Mouse (Mus musculus): ENCODE results near the gene Ncoa3. TPM values are rescaled to one million over a fixed set of nuclear protein-coding genes. Genes with fewer than 3 reads are reported as not detected.
A peak's percentile ranks its signal among the peaks of the same experiment; 100 is the strongest.

Ncoa3 gene
- polyA plus RNA-seq, 1 experiment from 2014 or later = 14.6 TPM

- H3K27ac ChIP-seq = peak overlapping the region; percentile 63
- 0 out of 2 replicates have a peak overlapping the region, but pooled peaks have one; percentile 31 for H3K9ac ChIP-seq (ENCODE audit: low read depth, low read length)
- ATAC-seq (replicated peaks; ENCODE audit: low FRiP score, low read depth) = no peak
- no peaks in the 10 kb centered on the region for H3K27me3 ChIP-seq (ENCODE audit: insufficient read depth, low read length)
- WGBS = 37% methylated on average over 4 of the region's 4 CpGs
- no peaks in the 10 kb centered on the region for H3K9me3 ChIP-seq (replicated peaks; ENCODE audit: low read length)
- TF ChIP-seq CTCF (IDR thresholded peaks at IDR 0.05; ENCODE audit: low read depth) = no peak
- no peaks in the 10 kb centered on the region for H3K36me3 ChIP-seq (ENCODE audit: insufficient read depth, low read length)
- no peak overlapping the region for H3K4me3 ChIP-seq (replicated peaks; ENCODE audit: low read depth, low read length)
- DNase-seq (ENCODE audit: low spot score) = no peak
- no peak overlapping the region for H3K4me2 ChIP-seq (ENCODE audit: low read length)
- H3K4me1 ChIP-seq (replicated peaks; ENCODE audit: insufficient read depth, low read length) = peaks cover 16% of the 10 kb centered on the region
These were observed 6.5 kb downstream of the Ncoa3 start for GRCm38 (mm10) chr2:165998969-165999368.

GRCm38 (mm10) chr2:165999790-166000189 lies 7.4 kb downstream of the Ncoa3 start:
- Histone ChIP-seq H3K4me1 (replicated peaks; ENCODE audit: insufficient read depth, low read length) (peaks cover 16% of the 10 kb centered on the region), H3K4me3 (replicated peaks; ENCODE audit: low read depth, low read length) (no peak overlapping the region), H3K4me2 (ENCODE audit: low read length) (0 out of 2 replicates have a peak overlapping the region, but pooled peaks have one; percentile 3), H3K27me3 (ENCODE audit: insufficient read depth, low read length) (no peaks in the 10 kb centered on the region), H3K9ac (ENCODE audit: low read depth, low read length) (no peak overlapping the region), H3K9me3 (replicated peaks; ENCODE audit: low read length) (no peaks in the 10 kb centered on the region), H3K36me3 (ENCODE audit: insufficient read depth, low read length) (no peaks in the 10 kb centered on the region), H3K27ac (peak overlapping the region; percentile 63; the same call in 1 of the 2 replicates)
- TF ChIP-seq CTCF (IDR thresholded peaks at IDR 0.05; ENCODE audit: low read depth) = no peak
- ATAC-seq (replicated peaks; ENCODE audit: low FRiP score, low read depth) = 0 out of 2 replicates have a peak, but pooled peaks have one; percentile 41
- peak; percentile 76 for DNase-seq (ENCODE audit: low spot score)
- WGBS = 9% methylated on average over 5 of the region's 5 CpGs

GRCm38 (mm10) chr2:166000242-166000641 lies 7.8 kb downstream of the Ncoa3 start:
- Histone ChIP-seq H3K27ac (peak overlapping the region; percentile 63; the same call in 1 of the 2 replicates), H3K4me2 (ENCODE audit: low read length) (0 out of 2 replicates have a peak overlapping the region, but pooled peaks have one; percentile 3), H3K9me3 (replicated peaks; ENCODE audit: low read length) (no peaks in the 10 kb centered on the region), H3K9ac (ENCODE audit: low read depth, low read length) (no peak overlapping the region), H3K4me1 (replicated peaks; ENCODE audit: insufficient read depth, low read length) (peaks cover 16% of the 10 kb centered on the region), H3K27me3 (ENCODE audit: insufficient read depth, low read length) (no peaks in the 10 kb centered on the region), H3K4me3 (replicated peaks; ENCODE audit: low read depth, low read length) (no peak overlapping the region), H3K36me3 (ENCODE audit: insufficient read depth, low read length) (no peaks in the 10 kb centered on the region)
- DNase-seq (ENCODE audit: low spot score) = no peak
- TF ChIP-seq CTCF (IDR thresholded peaks at IDR 0.05; ENCODE audit: low read depth) = no peak
- no peak for ATAC-seq (replicated peaks; ENCODE audit: low FRiP score, low read depth)
- 15% methylated on average over 5 of the region's 5 CpGs for WGBS

GRCm38 (mm10) chr2:166000769-166001168 lies 8.3 kb downstream of the Ncoa3 start:
- Histone ChIP-seq H3K36me3 (ENCODE audit: insufficient read depth, low read length) (no peaks in the 10 kb centered on the region), H3K4me1 (replicated peaks; ENCODE audit: insufficient read depth, low read length) (peaks cover 16% of the 10 kb centered on the region), H3K4me3 (replicated peaks; ENCODE audit: low read depth, low read length) (no peak overlapping the region), H3K27me3 (ENCODE audit: insufficient read depth, low read length) (no peaks in the 10 kb centered on the region), H3K27ac (peak overlapping the region; percentile 63; the same call in 1 of the 2 replicates), H3K9me3 (replicated peaks; ENCODE audit: low read length) (no peaks in the 10 kb centered on the region), H3K9ac (ENCODE audit: low read depth, low read length) (no peak overlapping the region), H3K4me2 (ENCODE audit: low read length) (0 out of 2 replicates have a peak overlapping the region, but pooled peaks have one; percentile 6)
- no peak for TF ChIP-seq CTCF (IDR thresholded peaks at IDR 0.05; ENCODE audit: low read depth)
- WGBS = 32% methylated on average over 5 of the region's 5 CpGs
- ATAC-seq (replicated peaks; ENCODE audit: low FRiP score, low read depth) = no peak
- no peak for DNase-seq (ENCODE audit: low spot score)

- Histone ChIP-seq H3K27me3 (ENCODE audit: insufficient read depth, low read length) (no peaks in the 10 kb centered on the region), H3K27ac (0 out of 2 replicates have a peak overlapping the region, but pooled peaks have one; percentile 5), H3K9me3 (replicated peaks; ENCODE audit: low read length) (no peaks in the 10 kb centered on the region), H3K4me1 (replicated peaks; ENCODE audit: insufficient read depth, low read length) (peaks cover 16% of the 10 kb centered on the region), H3K9ac (ENCODE audit: low read depth, low read length) (no peak overlapping the region), H3K4me3 (replicated peaks; ENCODE audit: low read depth, low read length) (no peak overlapping the region), H3K36me3 (ENCODE audit: insufficient read depth, low read length) (no peaks in the 10 kb centered on the region), H3K4me2 (ENCODE audit: low read length) (no peak overlapping the region)
- 54% methylated on average over 2 of the region's 2 CpGs for whole genome bisulfite sequencing
- ATAC-seq (replicated peaks; ENCODE audit: low FRiP score, low read depth) (no peak), DNase-seq (ENCODE audit: low spot score) (no peak)
- TF ChIP-seq CTCF (IDR thresholded peaks at IDR 0.05; ENCODE audit: low read depth) = no peak
These were observed 8.9 kb downstream of the Ncoa3 start for GRCm38 (mm10) chr2:166001362-166001761.

GRCm38 (mm10) chr2:166001768-166002167 lies 9.3 kb downstream of the Ncoa3 start:
- no peaks in the 10 kb centered on the region for H3K36me3 ChIP-seq (ENCODE audit: insufficient read depth, low read length)
- H3K27me3 ChIP-seq (ENCODE audit: insufficient read depth, low read length) = no peaks in the 10 kb centered on the region
- no peak overlapping the region for H3K4me2 ChIP-seq (ENCODE audit: low read length)
- H3K27ac ChIP-seq = 0 out of 2 replicates have a peak overlapping the region, but pooled peaks have one; percentile 5
- H3K9ac ChIP-seq (ENCODE audit: low read depth, low read length) = no peak overlapping the region
- no peaks in the 10 kb centered on the region for H3K9me3 ChIP-seq (replicated peaks; ENCODE audit: low read length)
- TF ChIP-seq CTCF (IDR thresholded peaks at IDR 0.05; ENCODE audit: low read depth) = no peak
- 66% methylated on average over 2 of the region's 2 CpGs for WGBS
- peaks cover 15% of the 10 kb centered on the region for H3K4me1 ChIP-seq (replicated peaks; ENCODE audit: insufficient read depth, low read length)
- DNase-seq (ENCODE audit: low spot score) = no peak
- no peak overlapping the region for H3K4me3 ChIP-seq (replicated peaks; ENCODE audit: low read depth, low read length)
- no peak for ATAC-seq (replicated peaks; ENCODE audit: low FRiP score, low read depth)

GRCm38 (mm10) chr2:166002429-166002828 lies 10.0 kb downstream of the Ncoa3 start:
- TF ChIP-seq CTCF (IDR thresholded peaks at IDR 0.05; ENCODE audit: low read depth) = no peak
- ATAC-seq (replicated peaks; ENCODE audit: low FRiP score, low read depth) = no peak
- Histone ChIP-seq H3K4me3 (replicated peaks; ENCODE audit: low read depth, low read length) (no peak overlapping the region), H3K4me2 (ENCODE audit: low read length) (no peak overlapping the region), H3K27me3 (ENCODE audit: insufficient read depth, low read length) (no peaks in the 10 kb centered on the region), H3K9me3 (replicated peaks; ENCODE audit: low read length) (no peaks in the 10 kb centered on the region), H3K4me1 (replicated peaks; ENCODE audit: insufficient read depth, low read length) (peaks cover 13% of the 10 kb centered on the region), H3K9ac (ENCODE audit: low read depth, low read length) (no peak overlapping the region), H3K27ac (no peak overlapping the region), H3K36me3 (ENCODE audit: insufficient read depth, low read length) (no peaks in the 10 kb centered on the region)
- DNase-seq (ENCODE audit: low spot score) = no peak
- WGBS = 64% methylated on average over 4 of the region's 4 CpGs

All from kidney, postnatal 0 days (tissue).